Mouse (Mus musculus): ENCODE results near the gene Ccnl2. TPM values are rescaled to one million over a fixed set of nuclear protein-coding genes. Genes with fewer than 3 reads are reported as not detected.

Ccnl2 gene
- total and polyA plus RNA-seq, 3 experiments: 46.1 to 103 (median 48.6) TPM

DNA sequence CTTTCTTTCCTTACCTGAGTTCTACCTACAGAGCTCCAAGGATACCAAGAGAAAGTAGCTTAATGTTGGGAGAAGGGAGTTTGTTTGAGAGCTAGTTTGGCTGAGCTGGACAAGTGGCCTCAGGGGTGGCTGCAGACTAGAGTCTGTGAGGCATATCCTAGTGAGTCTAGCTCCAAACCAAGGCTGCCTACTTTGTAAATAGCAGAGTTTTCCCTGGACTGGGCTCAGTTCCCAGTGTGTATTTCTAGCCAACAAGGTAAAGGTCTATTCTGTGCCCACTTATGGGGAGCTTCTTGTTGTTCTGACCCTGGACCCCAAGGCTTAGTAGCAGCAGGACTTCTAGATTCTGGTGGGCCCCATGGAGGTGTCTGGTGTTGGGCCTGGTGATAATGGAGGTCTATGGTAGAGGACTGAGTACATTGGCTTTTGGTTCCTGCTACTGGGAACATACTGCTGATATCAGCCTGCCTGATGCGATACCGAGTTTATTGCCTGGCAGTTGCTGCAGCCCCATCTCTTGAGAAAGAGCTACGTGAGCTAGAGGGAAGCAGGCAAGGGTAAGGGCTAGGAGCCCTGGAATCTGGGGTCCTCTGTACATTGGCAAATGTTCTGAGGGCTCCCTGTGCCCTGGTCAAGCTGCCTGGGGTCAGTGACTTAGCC, 37.6 kb downstream of the Ccnl2 start:
- H3K9ac ChIP-seq (ENCODE audit: control insufficient read depth, low read depth, low read length, poor library complexity, severe bottlenecking): no peak overlapping the region
- peak overlapping the region in 1 of 2 experiments; percentile 98; a peak in 2 of 4 replicates for H3K4me3 ChIP-seq (ENCODE audit: control insufficient read depth in 1 of 2, insufficient read depth in 1 of 2, low read depth in 2 of 2, low read length in 2 of 2)
- peak overlapping the region; percentile 42 for H3K27ac ChIP-seq (ENCODE audit: control insufficient read depth, low read depth, low read length)
- H3K79me2 ChIP-seq (ENCODE audit: control insufficient read depth, insufficient read depth, low read length, poor library complexity): peaks cover 47% of the 10 kb centered on the region
- DNase-seq (ENCODE audit: low read depth, low spot score): peak; percentile 64
- TF ChIP-seq POLR2AphosphoS5 (IDR thresholded peaks at IDR 0.05; ENCODE audit: borderline replicate concordance, low read depth, low read length): no peak
- TF ChIP-seq EP300 (IDR thresholded peaks at IDR 0.05; ENCODE audit: low read depth in 1 of 2, low read length in 2 of 2): peak; percentile 24 to 63; a peak in 2 of 4 replicates
- no peak for TF ChIP-seq GABPA (IDR thresholded peaks at IDR 0.05; ENCODE audit: low read depth, low read length)
- TF ChIP-seq TCF12 (IDR thresholded peaks at IDR 0.05; ENCODE audit: low read depth, low read length): peak; percentile 53
- TF ChIP-seq MAZ (IDR thresholded peaks at IDR 0.05; ENCODE audit: low read depth, low read length): no peak
- no peak for TF ChIP-seq NRF1 (IDR thresholded peaks at IDR 0.05; ENCODE audit: insufficient read depth, low read depth, low read length, poor library complexity, severe bottlenecking)
- TF ChIP-seq TAL1 (IDR thresholded peaks at IDR 0.05; ENCODE audit: low read length): no peak
- peak; percentile 23; the same call in 1 of the 2 replicates for TF ChIP-seq GATA1 (IDR thresholded peaks at IDR 0.05; ENCODE audit: low read depth, low read length)
- no peak for TF ChIP-seq TBP (IDR thresholded peaks at IDR 0.05; ENCODE audit: low read depth, low read length)
- no peak for TF ChIP-seq BHLHE40 (IDR thresholded peaks at IDR 0.05; ENCODE audit: borderline replicate concordance, low read depth, low read length)
- TF ChIP-seq USF2 (IDR thresholded peaks at IDR 0.05; ENCODE audit: borderline replicate concordance in 1 of 2, insufficient read depth in 1 of 2, low read depth in 1 of 2, low read length in 2 of 2): no peak
- peak; percentile 47; the same call in 1 of the 2 replicates for TF ChIP-seq SIN3A (IDR thresholded peaks at IDR 0.05; ENCODE audit: low read length)
- peaks cover 4 to 15% of the 10 kb centered on the region in 2 experiments; a peak in 3 of 4 replicates for H3K36me3 ChIP-seq (ENCODE audit: control insufficient read depth in 1 of 2, insufficient read depth in 2 of 2, low read length in 2 of 2)
- no peaks in the 10 kb centered on the region for H3K27me3 ChIP-seq (ENCODE audit: control insufficient read depth in 1 of 2, insufficient read depth in 2 of 2, low read length in 2 of 2)
- no peaks in the 10 kb centered on the region for H3K9me3 ChIP-seq (replicated peaks; ENCODE audit: insufficient read depth, low read length)
- H3K4me1 ChIP-seq (ENCODE audit: control insufficient read depth in 1 of 2, insufficient read depth in 2 of 2, low read length in 2 of 2): peaks cover 19 to 34% of the 10 kb centered on the region in 2 experiments

DNA sequence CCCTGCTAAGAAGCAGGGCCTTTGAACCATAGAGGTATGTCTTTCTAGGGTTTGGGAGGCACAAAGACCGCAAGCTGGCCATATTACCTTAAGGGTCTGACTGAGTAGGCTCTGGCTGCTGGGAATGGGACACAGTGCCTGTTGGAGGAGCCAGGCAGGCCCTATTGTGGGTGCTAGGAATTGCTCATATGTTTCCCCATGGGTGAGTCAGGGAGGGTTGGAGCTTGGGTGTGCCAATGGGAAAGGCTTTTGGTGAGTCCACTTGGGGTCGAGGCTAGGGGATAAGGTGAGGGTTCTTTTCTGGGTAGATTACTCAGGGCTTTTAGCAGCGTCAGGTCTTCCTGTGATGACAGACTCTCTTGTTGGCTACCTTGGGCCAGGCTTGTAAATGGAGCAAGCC, 39.1 kb downstream of the Ccnl2 start:
- Histone ChIP-seq H3K79me2 (ENCODE audit: control insufficient read depth, insufficient read depth, low read length, poor library complexity) (peaks cover 47% of the 10 kb centered on the region), H3K4me1 (ENCODE audit: control insufficient read depth in 1 of 2, insufficient read depth in 2 of 2, low read length in 2 of 2) (peaks cover 23 to 39% of the 10 kb centered on the region in 2 experiments), H3K9me3 (replicated peaks; ENCODE audit: insufficient read depth, low read length) (no peaks in the 10 kb centered on the region), H3K9ac (ENCODE audit: control insufficient read depth, low read depth, low read length, poor library complexity, severe bottlenecking) (no peak overlapping the region), H3K4me3 (ENCODE audit: control insufficient read depth in 1 of 2, insufficient read depth in 1 of 2, low read depth in 2 of 2, low read length in 2 of 2) (no peak overlapping the region), H3K36me3 (ENCODE audit: control insufficient read depth in 1 of 2, insufficient read depth in 2 of 2, low read length in 2 of 2) (peaks cover 4 to 17% of the 10 kb centered on the region in 2 experiments; a peak in 3 of 4 replicates), H3K27ac (ENCODE audit: control insufficient read depth, low read depth, low read length) (no peak overlapping the region), H3K27me3 (ENCODE audit: control insufficient read depth in 1 of 2, insufficient read depth in 2 of 2, low read length in 2 of 2) (no peaks in the 10 kb centered on the region)
- TF ChIP-seq HCFC1 (IDR thresholded peaks at IDR 0.05; ENCODE audit: low read depth, low read length) (no peak), TBP (IDR thresholded peaks at IDR 0.05; ENCODE audit: low read depth, low read length) (no peak), ELF1 (IDR thresholded peaks at IDR 0.05; ENCODE audit: low read depth, low read length) (no peak), POLR2AphosphoS2 (IDR thresholded peaks at IDR 0.05; ENCODE audit: low read length) (no peak)
- DNase-seq (ENCODE audit: low read depth, low spot score): no peak

Data from MEL (cell line).